Mouse (Mus musculus) CH12.LX (cell line): ENCODE results near the gene Cbfb. TPM values are rescaled to one million over a fixed set of nuclear protein-coding genes. Genes with fewer than 3 reads are reported as not detected.

ENCODE experiments used
- DNase-seq: peaks from one replicate; pipeline ENCODE4 v3.0.0-alpha.2; 2013; ENCODE audit errors: extremely low read depth
- H3K27ac ChIP-seq: 2 replicates; pipeline ENCODE4 v1.5.1; 2012; ENCODE audit warnings: low read depth, mild to moderate bottlenecking, control low read depth, moderate library complexity; ENCODE audit not compliant: insufficient read depth
- H3K27me3 ChIP-seq: replicated peaks from 2 replicates; pipeline ENCODE3; 2012; ENCODE audit warnings: inconsistent platforms
- H3K36me3 ChIP-seq, 2 experiments: replicated peaks in 1 of 2; 2 replicates each; pipeline versions ENCODE3 to v1.6.1; 2012; ENCODE audit warnings: inconsistent platforms in 1 of 2, low read length in 1 of 2, mild to moderate bottlenecking in 1 of 2, mixed read lengths in 1 of 2, moderate library complexity in 1 of 2; ENCODE audit not compliant: control insufficient read depth in 1 of 2, insufficient read depth in 1 of 2
- H3K4me1 ChIP-seq, 2 experiments: 2 replicates each; pipeline ENCODE4 v1.6.1; 2012; ENCODE audit warnings: inconsistent platforms in 1 of 2, moderate library complexity in 1 of 2; ENCODE audit not compliant: insufficient read depth in 2 of 2, control insufficient read depth in 1 of 2
- H3K4me2 ChIP-seq: 2 replicates; pipeline ENCODE4 v1.6.1; 2012; ENCODE audit warnings: low read depth, mild to moderate bottlenecking, control low read depth; ENCODE audit not compliant: poor library complexity, insufficient read depth, severe bottlenecking
- H3K4me3 ChIP-seq, 3 experiments: fragments of 150-350 bp in 1 of 3; sonication (generic) in 1 of 3; replicated peaks in 1 of 3; 2 replicates each; pipeline versions ENCODE3 to v1.5.1; 2011 to 2012; ENCODE audit warnings: low read depth in 2 of 3, low read length in 2 of 3, mild to moderate bottlenecking in 2 of 3, moderate library complexity in 2 of 3, control low read depth in 1 of 3, improper control_type of control experiment in 1 of 3, inconsistent platforms in 1 of 3, mixed read lengths in 1 of 3; ENCODE audit not compliant: poor library complexity in 1 of 3
- H3K79me2 ChIP-seq: replicated peaks from 2 replicates; pipeline ENCODE4 v1.6.1; 2012; ENCODE audit warnings: mild to moderate bottlenecking, moderate library complexity; ENCODE audit not compliant: control insufficient read depth, poor library complexity, insufficient read depth, severe bottlenecking; ENCODE audit errors: extremely low read depth
- H3K9ac ChIP-seq: 2 replicates; pipeline ENCODE4 v1.6.1; 2012; ENCODE audit warnings: low read depth, mild to moderate bottlenecking, control low read depth, moderate library complexity; ENCODE audit not compliant: insufficient read depth
- H3K9me3 ChIP-seq: replicated peaks from 2 replicates; pipeline ENCODE3; 2012; ENCODE audit warnings: low read length, inconsistent platforms, mixed read lengths
- CHD1 ChIP-seq: IDR thresholded peaks from 2 replicates; pipeline ENCODE4 v1.6.1; 2012; ENCODE audit warnings: low read depth, low read length, improper control_type of control experiment, inconsistent platforms
- CHD2 ChIP-seq: IDR thresholded peaks from 2 replicates; pipeline ENCODE4 v1.6.1; 2011; ENCODE audit warnings: low read length, improper control_type of control experiment
- ETS1 ChIP-seq: conservative IDR thresholded peaks from 2 replicates; pipeline ENCODE4 v1.6.1; 2012; ENCODE audit warnings: low read depth, mild to moderate bottlenecking, inconsistent platforms, low read length, improper control_type of control experiment, moderate library complexity
- GABPA ChIP-seq: IDR thresholded peaks from 2 replicates; pipeline ENCODE4 v1.6.1; 2012; ENCODE audit warnings: low read depth, low read length, improper control_type of control experiment, inconsistent platforms; ENCODE audit not compliant: insufficient replicate concordance
- HCFC1 ChIP-seq: IDR thresholded peaks from 2 replicates; pipeline ENCODE4 v1.6.1; 2012; ENCODE audit warnings: low read depth, mild to moderate bottlenecking, inconsistent platforms, low read length, improper control_type of control experiment
- IRF4 ChIP-seq: IDR thresholded peaks from 2 replicates; pipeline ENCODE4 v1.6.1; 2014; ENCODE audit warnings: low read depth, mild to moderate bottlenecking, inconsistent platforms, low read length, improper control_type of control experiment
- JUN ChIP-seq: IDR thresholded peaks from 2 replicates; pipeline ENCODE4 v1.6.1; 2011; ENCODE audit warnings: low read depth, mild to moderate bottlenecking, low read length, improper control_type of control experiment, moderate library complexity; ENCODE audit not compliant: insufficient read depth
- JUND ChIP-seq: conservative IDR thresholded peaks from 2 replicates; pipeline ENCODE4 v1.6.1; 2011; ENCODE audit warnings: low read depth, low read length, improper control_type of control experiment
- MAFK ChIP-seq: IDR thresholded peaks from 2 replicates; pipeline ENCODE4 v1.6.1; 2011; ENCODE audit warnings: low read length, improper control_type of control experiment; ENCODE audit not compliant: insufficient replicate concordance
- MAZ ChIP-seq: IDR thresholded peaks from 2 replicates; pipeline ENCODE4 v1.6.1; 2012; ENCODE audit warnings: low read depth, mild to moderate bottlenecking, inconsistent platforms, low read length, improper control_type of control experiment, moderate library complexity
- MYC ChIP-seq: IDR thresholded peaks from 2 replicates; pipeline ENCODE4 v1.6.1; 2011; ENCODE audit warnings: low read depth, mild to moderate bottlenecking, improper control_type of control experiment, low read length
- POLR2A ChIP-seq: IDR thresholded peaks from 2 replicates; pipeline ENCODE4 v1.6.1; 2011; ENCODE audit warnings: low read depth, mild to moderate bottlenecking, improper control_type of control experiment, low read length
- POLR2AphosphoS2 ChIP-seq: IDR thresholded peaks from 2 replicates; pipeline ENCODE4 v1.6.1; 2011; ENCODE audit warnings: low read depth, low read length, improper control_type of control experiment
- RAD21 ChIP-seq: IDR thresholded peaks from 2 replicates; pipeline ENCODE4 v1.6.1; 2011; ENCODE audit warnings: low read depth, mild to moderate bottlenecking, low read length, improper control_type of control experiment, moderate library complexity
- TBP ChIP-seq: conservative IDR thresholded peaks from 2 replicates; pipeline ENCODE4 v1.6.1; 2011; ENCODE audit warnings: low read depth, low read length, improper control_type of control experiment
- USF1 ChIP-seq: IDR thresholded peaks from 2 replicates; pipeline ENCODE4 v1.6.1; 2014; ENCODE audit warnings: low read depth, mild to moderate bottlenecking, inconsistent platforms, low read length, improper control_type of control experiment
- ZC3H11A ChIP-seq: IDR thresholded peaks from 2 replicates; pipeline ENCODE4 v1.6.1; 2012; ENCODE audit warnings: low read depth, mild to moderate bottlenecking, inconsistent platforms, low read length, improper control_type of control experiment
- ZKSCAN1 ChIP-seq: IDR thresholded peaks from 2 replicates; pipeline ENCODE4 v1.6.1; 2012; ENCODE audit warnings: low read depth, inconsistent platforms, low read length, improper control_type of control experiment, borderline replicate concordance
- ZMIZ1 ChIP-seq: IDR thresholded peaks from 2 replicates; pipeline ENCODE4 v1.6.1; 2012; ENCODE audit warnings: low read depth, mild to moderate bottlenecking, inconsistent platforms, low read length, improper control_type of control experiment
- ZNF384 ChIP-seq: IDR thresholded peaks from 2 replicates; pipeline ENCODE4 v1.6.1; 2012; ENCODE audit warnings: low read depth, low read length, improper control_type of control experiment, inconsistent platforms
- dilution Hi-C: fragments of 300-500 bp; cut with MboI; formaldehyde crosslinking; loops from 2 replicates; pipeline ENCODE4 v1.14.3; 2020; ENCODE audit warnings: low sequenced_read_pairs; ENCODE audit not compliant: extremely low pct_unique_long_range_greater_than_20kb, extremely low pct_ligation_motif_present
- in situ Hi-C: fragments of 300-500 bp; cut with MboI; formaldehyde crosslinking; loops from 3 replicates; pipeline ENCODE4 v1.14.3; 2019; ENCODE audit warnings: low sequenced_read_pairs, low pct_ligation_motif_present, low pct_unique_long_range_greater_than_20kb, mixed read lengths
- polyA plus RNA-seq: library from polyadenylated mRNA; unstranded; fragments of >175 nt; gene quantifications from 2 replicates; pipeline ENCODE4 v1.2.1, GENCODE M21; 2012; ENCODE audit warnings: low read depth; ENCODE audit not compliant: insufficient read length
- total RNA-seq, 2 experiments: library from RNA; depleted of rRNA; stranded (reverse); fragments of 300-350 nt in 1 of 2; fragments of >200 nt in 1 of 2; gene quantifications; 2 replicates each; pipeline ENCODE4 v1.2.3; 2012 to 2014

The Cbfb gene
- total and polyA plus RNA-seq, 3 experiments, result 49.7 to 170 (median 97.7) TPM

- dilution Hi-C loops, result no loop called here
Observed at GRCm38 (mm10) chr8:105192182-105192581, 21.7 kb downstream of the Cbfb start.

GRCm38 (mm10) chr8:105205748-105206147 lies 35.3 kb downstream of the Cbfb start:
- Histone ChIP-seq H3K4me2 (no peak overlapping the region), H3K9me3 (no peaks in the 10 kb centered on the region), H3K27me3 (no peaks in the 10 kb centered on the region)
- in situ Hi-C loops, result no loop called here
- no peak for DNase-seq
- TF ChIP-seq IRF4 (no peak), CHD1 (no peak), JUND (no peak), ZMIZ1 (no peak), HCFC1 (no peak), GABPA (no peak), MYC (no peak), ETS1 (no peak), RAD21 (no peak), ZNF384 (no peak), ZKSCAN1 (no peak), ZC3H11A (no peak), MAZ (no peak), JUN (no peak), MAFK (no peak), POLR2A (no peak)
- TF ChIP-seq, all 38 proteins: peak for 0
- Histone ChIP-seq H3K36me3 (peaks cover 21 to 73% of the 10 kb centered on the region in 2 experiments), H3K4me3 (no peak overlapping the region), H3K79me2 (no peaks in the 10 kb centered on the region), H3K27ac (no peak overlapping the region), H3K9ac (no peak overlapping the region), H3K4me1 (no peaks in the 10 kb centered on the region)
- dilution Hi-C loops, result no loop called here

More at GRCm38 (mm10) chr8:105192182-105192581, 21.7 kb downstream of the Cbfb start:
- TF ChIP-seq CHD2 (no peak), HCFC1 (no peak), IRF4 (no peak), ETS1 (no peak), POLR2A (no peak), POLR2AphosphoS2 (no peak), USF1 (no peak), TBP (no peak)
- in situ Hi-C loops, result no loop called here
- DNase-seq, result no peak
- Histone ChIP-seq H3K4me1 (no peaks in the 10 kb centered on the region), H3K27me3 (no peaks in the 10 kb centered on the region), H3K9me3 (no peaks in the 10 kb centered on the region), H3K36me3 (peaks cover 27 to 72% of the 10 kb centered on the region in 2 experiments), H3K79me2 (peaks cover 10% of the 10 kb centered on the region; the same call in 1 of the 2 replicates), H3K4me3 (no peak overlapping the region), H3K9ac (no peak overlapping the region), H3K27ac (no peak overlapping the region), H3K4me2 (no peak overlapping the region)
